Mouse (Mus musculus) thymus, adult 2 months (tissue): Measurements from ENCODE around the gene Car14. TPM values are rescaled to one million over a fixed set of nuclear protein-coding genes. Genes with fewer than 3 reads are reported as not detected.
"Not testable (repeated sequence)": the region's sequence is repeated elsewhere in the genome, so short reads cannot be mapped to it uniquely, and the experiment has no call there.

ENCODE experiments used
- DNase-seq: peaks from one replicate; pipeline ENCODE4 v3.0.0; 2021
- H3K27ac ChIP-seq: fragments of 200-500 bp; 2 replicates; pipeline ENCODE4 v1.5.1; 2012; ENCODE audit warnings: low read length, control low read depth; ENCODE audit not compliant: control insufficient read depth, insufficient read depth
- H3K27me3 ChIP-seq: fragments of 200-500 bp; 2 replicates; pipeline ENCODE4 v1.6.1; 2012; ENCODE audit warnings: mild to moderate bottlenecking, low read length, moderate library complexity, mixed read lengths; ENCODE audit not compliant: control insufficient read depth, insufficient read depth
- H3K36me3 ChIP-seq: fragments of 200-500 bp; 2 replicates; pipeline ENCODE4 v1.6.1; 2012; ENCODE audit warnings: mild to moderate bottlenecking, low read length, moderate library complexity; ENCODE audit not compliant: control insufficient read depth, insufficient read depth
- H3K4me1 ChIP-seq: fragments of 200-500 bp; replicated peaks from 2 replicates; pipeline ENCODE4 v1.6.1; 2012; ENCODE audit warnings: low read length; ENCODE audit not compliant: control insufficient read depth, insufficient read depth
- H3K4me3 ChIP-seq: fragments of 200-500 bp; 2 replicates; pipeline ENCODE4 v1.5.1; 2012; ENCODE audit warnings: mild to moderate bottlenecking, low read length, control low read depth, moderate library complexity; ENCODE audit not compliant: control insufficient read depth, insufficient read depth
- CTCF ChIP-seq: fragments of 200-500 bp; IDR thresholded peaks from 2 replicates; pipeline ENCODE4 v1.5.1; 2012; ENCODE audit warnings: mild to moderate bottlenecking, control low read depth, low read length, moderate library complexity, borderline replicate concordance; ENCODE audit not compliant: control insufficient read depth, poor library complexity, insufficient read depth; ENCODE audit errors: extremely low read depth
- POLR2A ChIP-seq: fragments of 200-500 bp; IDR thresholded peaks from 2 replicates; pipeline ENCODE4 v1.6.1; 2012; ENCODE audit warnings: mild to moderate bottlenecking, low read length, control low read depth, moderate library complexity; ENCODE audit not compliant: control insufficient read depth, poor library complexity, insufficient read depth; ENCODE audit errors: extremely low read depth
- WGBS: fragments of 180-500 bp; shearing (Covaris S2); methylation state at CpG from one replicate; pipeline ENCODE4 v1.1.7; 2018; 5-methylcytosine and 5-hydroxymethylcytosine counted together
- polyA plus RNA-seq: library from polyadenylated mRNA; depleted of rRNA; stranded (reverse); fragments of >200 nt; gene quantifications from 2 replicates; pipeline ENCODE4 v1.2.3, GENCODE M21; 2012

Car14 gene
- polyA plus RNA-seq, 1 experiment, result 13.0 TPM

GRCm38 (mm10) chr3:95893606-95894316 lies 10.7 kb downstream of the Car14 start, which contains the start of gene Aph1a:
Gene Aph1a, plus strand, starts transcription at chr3:95893969.
- H3K4me3 ChIP-seq, result peak within 1 kb of the TSS; percentile 89
- WGBS, result under 1% methylated on average over 27 of the region's 43 CpGs
- not testable (repeated sequence) for H3K27me3 ChIP-seq, H3K36me3 ChIP-seq
- peak; percentile 39; the same call in 1 of the 2 replicates for TF ChIP-seq CTCF
- TF ChIP-seq POLR2A, result peak; percentile 43
- peaks cover 28% of the 10 kb centered on the region for H3K4me1 ChIP-seq
- peak within 1 kb of the TSS; percentile 38; the same call in 1 of the 2 replicates for H3K27ac ChIP-seq
- peak; percentile 95 for DNase-seq

GRCm38 (mm10) chr3:95893126-95893525 lies 11.4 kb downstream of the Car14 start:
- TF ChIP-seq POLR2A (no peak), CTCF (no peak)
- no peak for DNase-seq
- H3K27me3 ChIP-seq, result no peaks in the 10 kb centered on the region
- H3K36me3 ChIP-seq, result 0 out of 2 replicates have a peak, but pooled peaks cover 4% of the 10 kb centered on the region
- H3K4me3 ChIP-seq, result no peak overlapping the region
- WGBS, result 7% methylated on average over 7 of the region's 7 CpGs
- H3K4me1 ChIP-seq, result peaks cover 28% of the 10 kb centered on the region
- peak overlapping the region; percentile 22; the same call in 1 of the 2 replicates for H3K27ac ChIP-seq

GRCm38 (mm10) chr3:95892066-95893052 lies 12.1 kb downstream of the Car14 start:
- TF ChIP-seq CTCF (no peak), POLR2A (no peak)
- no peak for DNase-seq
- Histone ChIP-seq H3K27ac (peak overlapping the region; percentile 25; the same call in 1 of the 2 replicates), H3K27me3 (no peaks in the 10 kb centered on the region), H3K4me3 (no peak overlapping the region), H3K4me1 (peaks cover 25% of the 10 kb centered on the region), H3K36me3 (no peaks in the 10 kb centered on the region)
- whole genome bisulfite sequencing, result 34% methylated on average over 11 of the region's 11 CpGs

- peak; percentile 32 for DNase-seq
- Histone ChIP-seq H3K4me3 (no peak within 1 kb of the TSS), H3K27me3 (no peaks in the 10 kb centered on the region), H3K36me3 (no peaks in the 10 kb centered on the region), H3K4me1 (peaks cover 25% of the 10 kb centered on the region), H3K27ac (peak within 1 kb of the TSS; percentile 25; the same call in 1 of the 2 replicates)
- WGBS, result 21% methylated on average over 12 of the region's 12 CpGs
- TF ChIP-seq POLR2A (no peak), CTCF (no peak)
Observed at GRCm38 (mm10) chr3:95891211-95892065, 13.1 kb downstream of the Car14 start, which contains the start of gene BC028528. Gene BC028528, minus strand, starts transcription at chr3:95892005.

- no peak overlapping the region for H3K4me3 ChIP-seq
- no peaks in the 10 kb centered on the region for H3K36me3 ChIP-seq
- DNase-seq, result no peak
- WGBS, result 93% methylated on average over 3 of the region's 3 CpGs
- peaks cover 21% of the 10 kb centered on the region for H3K4me1 ChIP-seq
- no peaks in the 10 kb centered on the region for H3K27me3 ChIP-seq
- no peak overlapping the region for H3K27ac ChIP-seq
- no peak for TF ChIP-seq CTCF
- no peak for TF ChIP-seq POLR2A
Observed at GRCm38 (mm10) chr3:95889664-95890063, 14.8 kb downstream of the Car14 start.

- Histone ChIP-seq H3K27me3 (no peaks in the 10 kb centered on the region), H3K4me1 (peaks cover 17% of the 10 kb centered on the region), H3K36me3 (no peaks in the 10 kb centered on the region), H3K4me3 (no peak overlapping the region), H3K27ac (no peak overlapping the region)
- TF ChIP-seq CTCF (no peak), POLR2A (no peak)
- DNase-seq, result no peak
- WGBS, result 90% methylated on average over 4 of the region's 4 CpGs
Observed at GRCm38 (mm10) chr3:95887596-95887995, 16.9 kb downstream of the Car14 start.
